Mouse (Mus musculus) hindbrain, embryonic 10.5 days (tissue): ENCODE measurements around the gene Dgkd. TPM values are rescaled to one million over a fixed set of nuclear protein-coding genes. Genes with fewer than 3 reads are reported as not detected.
A peak's percentile ranks its signal among the peaks of the same experiment; 100 is the strongest.

Experiments
- DNase-seq: peaks from one replicate; pipeline ENCODE4 v3.0.0-alpha.2; 2017; ENCODE audit warnings: low spot score
- H3K27ac ChIP-seq: fragments of 300-500 bp; sonication (generic); 2 replicates; pipeline ENCODE4 v1.5.1; 2016; ENCODE audit warnings: mild to moderate bottlenecking, moderate library complexity
- H3K27me3 ChIP-seq: fragments of 300-500 bp; sonication (generic); 2 replicates; pipeline ENCODE4 v1.6.1; 2016; ENCODE audit warnings: mild to moderate bottlenecking; ENCODE audit not compliant: poor library complexity, insufficient read depth, severe bottlenecking
- H3K36me3 ChIP-seq: fragments of 300-500 bp; sonication (generic); 2 replicates; pipeline ENCODE4 v1.6.1; 2016; ENCODE audit warnings: mild to moderate bottlenecking, moderate library complexity
- H3K4me1 ChIP-seq: fragments of 300-500 bp; sonication (generic); replicated peaks from 2 replicates; pipeline ENCODE4 v1.6.1; 2016; ENCODE audit warnings: mild to moderate bottlenecking
- H3K4me3 ChIP-seq: fragments of 300-500 bp; sonication (generic); 2 replicates; pipeline ENCODE4 v1.5.1; 2016; ENCODE audit warnings: mild to moderate bottlenecking, moderate library complexity
- H3K9me3 ChIP-seq: fragments of 300-500 bp; sonication (generic); 2 replicates; pipeline ENCODE4 v1.6.1; 2016; ENCODE audit warnings: mild to moderate bottlenecking, moderate library complexity
- WGBS: fragments of 180-500 bp; shearing (Covaris S2); methylation state at CpG from one replicate; pipeline ENCODE4 v1.1.7; 2016; 5-methylcytosine and 5-hydroxymethylcytosine counted together
- polyA plus RNA-seq: library from polyadenylated mRNA; unstranded; fragments of >200 nt; fragmentation: Nextera tagmentation; extraction: Ambion mirVana; gene quantifications from 2 replicates; pipeline ENCODE4 v1.2.1, GENCODE M21; 2016

Gene Dgkd
- polyA plus RNA-seq, 1 experiment from 2014 or later = 33.6 TPM

DNA sequence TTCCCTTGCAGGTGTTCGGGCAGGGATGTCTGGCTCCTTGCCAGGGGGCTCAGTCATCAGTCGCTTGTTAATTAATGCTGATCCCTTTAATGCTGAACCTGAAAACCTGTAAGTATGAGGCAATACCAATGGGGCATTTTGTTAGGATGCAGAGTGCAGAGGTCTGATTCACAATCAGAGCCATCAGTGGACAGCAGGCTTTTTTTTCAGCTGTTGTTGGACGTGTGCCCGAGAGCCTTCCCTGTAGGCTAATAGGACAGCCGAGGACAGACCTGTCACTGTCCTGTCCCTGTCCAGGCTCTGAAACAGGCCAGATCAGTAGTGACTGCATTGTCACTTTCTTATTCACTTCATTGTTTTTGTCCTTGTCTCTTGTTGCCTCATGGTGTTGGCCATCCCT, 76.6 kb downstream of the Dgkd start:
- H3K9me3 ChIP-seq = no peaks in the 10 kb centered on the region
- H3K27me3 ChIP-seq = no peaks in the 10 kb centered on the region
- WGBS = 90% methylated on average over 5 of the region's 5 CpGs
- no peak overlapping the region for H3K27ac ChIP-seq
- peaks cover 97% of the 10 kb centered on the region for H3K36me3 ChIP-seq
- H3K4me1 ChIP-seq = peaks cover 4% of the 10 kb centered on the region; the same call in 1 of the 2 replicates
- no peak overlapping the region for H3K4me3 ChIP-seq
- no peak for DNase-seq

DNA sequence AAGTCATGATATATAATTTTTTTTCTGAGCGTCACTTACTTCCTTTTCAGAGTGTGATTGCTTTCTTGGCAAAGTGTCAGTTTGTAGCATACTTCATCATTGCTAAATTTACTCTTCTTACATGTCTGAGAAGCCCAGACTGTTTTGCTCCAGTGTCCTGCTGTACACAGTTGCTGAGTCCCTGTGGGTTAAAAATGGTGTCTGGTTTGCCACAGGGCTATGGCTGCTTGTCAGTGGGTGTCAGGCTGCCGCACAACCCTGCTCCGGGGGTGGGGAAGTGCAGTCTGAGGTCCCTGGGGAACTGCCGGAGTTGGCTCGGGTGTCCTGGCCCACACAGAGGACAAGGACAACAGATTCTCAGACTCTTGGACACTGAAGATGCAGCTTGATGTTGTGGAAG, 80.0 kb downstream of the Dgkd start:
- Histone ChIP-seq H3K27me3 (no peaks in the 10 kb centered on the region), H3K4me1 (peaks cover 4% of the 10 kb centered on the region; the same call in 1 of the 2 replicates), H3K36me3 (peaks cover 97% of the 10 kb centered on the region), H3K9me3 (no peaks in the 10 kb centered on the region), H3K27ac (no peak overlapping the region), H3K4me3 (no peak overlapping the region)
- 85% methylated on average over 5 of the region's 5 CpGs for WGBS
- no peak for DNase-seq

DNA sequence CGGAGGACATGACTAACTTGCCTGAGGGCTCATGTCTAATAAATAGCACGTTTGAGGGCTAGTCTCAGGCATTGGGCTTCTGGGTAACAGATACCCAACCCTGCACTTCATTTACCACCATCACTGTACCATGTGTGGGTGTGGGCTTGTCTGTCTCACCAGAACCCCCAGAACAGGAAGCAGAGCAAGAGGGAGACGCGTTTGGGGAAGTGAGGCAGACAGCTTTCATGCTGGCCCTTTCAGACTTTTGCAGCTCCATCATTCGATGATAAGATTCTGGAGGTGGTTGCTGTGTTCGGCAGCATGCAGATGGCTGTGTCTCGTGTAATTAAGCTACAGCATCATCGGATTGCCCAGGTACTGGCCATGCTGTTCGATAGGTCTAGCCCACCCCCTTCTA, 82.0 kb downstream of the Dgkd start:
- no peak for DNase-seq
- no peaks in the 10 kb centered on the region for H3K27me3 ChIP-seq
- peaks cover 4% of the 10 kb centered on the region; the same call in 1 of the 2 replicates for H3K4me1 ChIP-seq
- peaks cover 98% of the 10 kb centered on the region for H3K36me3 ChIP-seq
- WGBS = 92% methylated on average over 9 of the region's 9 CpGs
- no peak overlapping the region for H3K4me3 ChIP-seq
- no peak overlapping the region for H3K27ac ChIP-seq
- H3K9me3 ChIP-seq = no peaks in the 10 kb centered on the region

DNA sequence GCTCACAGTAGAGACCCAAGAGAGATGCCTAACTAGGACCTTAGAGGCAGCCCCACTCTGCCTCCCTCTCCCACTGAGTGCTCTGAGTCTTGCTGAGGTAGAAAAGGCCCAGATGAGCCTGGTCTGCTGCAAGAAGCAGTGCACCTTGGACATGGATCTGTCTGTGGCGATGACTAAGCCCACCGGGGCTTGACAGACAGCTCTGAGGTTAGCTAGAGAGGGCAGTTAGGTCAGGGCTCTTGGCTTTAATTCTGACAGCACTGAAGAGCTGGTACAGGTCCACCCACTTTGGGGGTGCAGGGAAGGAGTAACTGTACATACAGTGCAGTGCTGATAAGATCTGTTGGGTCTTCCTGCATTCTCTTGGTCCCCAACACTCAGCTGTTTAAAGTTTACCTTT, 82.5 kb downstream of the Dgkd start:
- H3K4me3 ChIP-seq = no peak overlapping the region
- no peaks in the 10 kb centered on the region for H3K27me3 ChIP-seq
- 93% methylated on average over 2 of the region's 2 CpGs for WGBS
- peaks cover 4% of the 10 kb centered on the region; the same call in 1 of the 2 replicates for H3K4me1 ChIP-seq
- H3K9me3 ChIP-seq = no peaks in the 10 kb centered on the region
- peaks cover 98% of the 10 kb centered on the region for H3K36me3 ChIP-seq
- no peak for DNase-seq
- no peak overlapping the region for H3K27ac ChIP-seq

DNA sequence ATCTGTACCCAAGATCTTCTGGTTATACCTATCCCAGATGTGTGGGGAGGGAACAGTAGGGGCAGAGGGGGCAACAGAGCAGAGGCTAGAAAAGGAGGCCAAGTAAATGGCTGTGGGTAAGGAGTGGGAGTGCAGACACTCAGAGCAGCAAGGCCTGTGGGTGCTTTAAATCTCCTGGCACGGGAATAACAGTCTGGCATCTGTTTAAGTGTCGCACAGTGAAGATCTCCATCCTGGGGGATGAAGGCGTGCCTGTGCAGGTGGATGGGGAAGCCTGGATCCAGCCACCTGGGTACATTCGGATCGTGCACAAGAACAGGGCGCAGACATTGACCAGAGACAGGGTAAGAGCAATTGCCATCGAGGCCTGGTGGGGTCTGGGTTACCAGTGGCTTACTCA, 83.0 kb downstream of the Dgkd start:
- no peak overlapping the region for H3K4me3 ChIP-seq
- DNase-seq = no peak
- H3K27me3 ChIP-seq = no peaks in the 10 kb centered on the region
- 91% methylated on average over 7 of the region's 7 CpGs for WGBS
- H3K27ac ChIP-seq = no peak overlapping the region
- H3K9me3 ChIP-seq = no peaks in the 10 kb centered on the region
- peaks cover 98% of the 10 kb centered on the region for H3K36me3 ChIP-seq
- peaks cover 4% of the 10 kb centered on the region; the same call in 1 of the 2 replicates for H3K4me1 ChIP-seq

DNA sequence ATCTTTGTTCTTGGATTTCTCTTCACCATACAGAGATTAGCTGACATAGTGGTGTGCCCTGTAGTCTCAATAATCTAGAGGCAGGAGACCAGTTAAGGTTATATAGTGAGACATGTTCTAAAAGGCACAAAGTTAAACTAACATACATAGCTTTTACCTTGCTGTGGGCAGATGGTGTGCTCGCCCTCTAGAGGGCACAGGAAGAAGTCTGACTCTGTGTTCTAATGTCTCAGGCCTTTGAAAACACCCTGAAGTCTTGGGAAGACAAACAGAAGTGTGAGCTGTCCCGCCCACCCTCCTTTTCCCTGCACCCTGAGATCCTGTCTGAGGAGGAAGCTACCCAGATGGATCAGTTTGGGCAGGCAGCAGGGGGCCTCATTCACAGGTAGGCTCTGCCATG, 83.4 kb downstream of the Dgkd start:
- no peak overlapping the region for H3K27ac ChIP-seq
- H3K4me1 ChIP-seq = peaks cover 4% of the 10 kb centered on the region; the same call in 1 of the 2 replicates
- H3K27me3 ChIP-seq = no peaks in the 10 kb centered on the region
- DNase-seq = no peak
- 45% methylated on average over 2 of the region's 2 CpGs for WGBS
- H3K4me3 ChIP-seq = no peak overlapping the region
- peaks cover 98% of the 10 kb centered on the region for H3K36me3 ChIP-seq
- H3K9me3 ChIP-seq = no peaks in the 10 kb centered on the region

DNA sequence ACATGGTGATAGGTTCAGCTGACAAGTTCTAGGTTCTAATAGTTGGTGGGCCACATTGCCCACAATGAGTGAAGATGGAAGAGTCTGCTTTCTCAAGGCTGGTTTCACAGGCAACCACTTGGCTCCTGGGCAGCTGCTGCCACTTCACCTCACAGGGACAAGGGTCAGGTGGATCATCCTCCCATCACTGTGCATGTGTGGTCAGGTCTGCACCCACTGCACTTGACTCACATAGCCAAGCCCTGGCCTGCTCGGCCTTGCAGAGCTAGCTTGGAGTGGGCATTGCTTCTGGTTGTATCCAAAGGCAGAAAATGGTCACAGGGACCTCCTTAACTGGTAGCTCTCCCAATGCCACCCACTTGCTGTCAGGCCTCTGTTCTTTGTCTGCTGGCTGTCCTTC, 88.7 kb downstream of the Dgkd start:
- Histone ChIP-seq H3K4me3 (no peak overlapping the region), H3K27ac (no peak overlapping the region), H3K9me3 (no peaks in the 10 kb centered on the region), H3K36me3 (peaks cover 100% of the 10 kb centered on the region), H3K4me1 (no peaks in the 10 kb centered on the region), H3K27me3 (no peaks in the 10 kb centered on the region)
- 97% methylated on average over 1 of the region's 1 CpGs for WGBS
- DNase-seq = no peak

DNA sequence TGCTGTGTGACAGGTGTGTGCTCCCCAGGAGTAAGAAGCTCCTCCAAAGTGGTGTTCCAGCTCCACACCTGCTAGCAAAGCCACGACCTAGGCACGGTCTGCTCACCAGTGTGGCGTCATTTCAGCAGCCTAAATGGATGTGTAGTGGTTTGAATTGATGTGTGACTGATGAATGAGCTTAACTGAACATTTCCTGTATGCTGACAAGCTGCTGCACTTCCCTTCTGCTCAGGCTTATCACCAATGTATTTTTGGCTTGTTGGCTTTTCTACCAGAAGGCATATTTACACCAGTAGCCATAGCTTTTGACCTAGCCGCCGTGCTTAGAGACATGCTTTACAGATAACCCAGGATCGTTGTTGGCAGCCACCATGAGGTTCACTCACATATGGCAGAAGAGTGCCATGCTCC, 94.6 kb downstream of the Dgkd start:
- no peaks in the 10 kb centered on the region for H3K9me3 ChIP-seq
- no peak overlapping the region for H3K27ac ChIP-seq
- H3K4me1 ChIP-seq = no peaks in the 10 kb centered on the region
- H3K36me3 ChIP-seq = peaks cover 99% of the 10 kb centered on the region
- no peak for DNase-seq
- WGBS = 95% methylated on average over 6 of the region's 6 CpGs
- H3K27me3 ChIP-seq = no peaks in the 10 kb centered on the region
- H3K4me3 ChIP-seq = no peak overlapping the region

DNA sequence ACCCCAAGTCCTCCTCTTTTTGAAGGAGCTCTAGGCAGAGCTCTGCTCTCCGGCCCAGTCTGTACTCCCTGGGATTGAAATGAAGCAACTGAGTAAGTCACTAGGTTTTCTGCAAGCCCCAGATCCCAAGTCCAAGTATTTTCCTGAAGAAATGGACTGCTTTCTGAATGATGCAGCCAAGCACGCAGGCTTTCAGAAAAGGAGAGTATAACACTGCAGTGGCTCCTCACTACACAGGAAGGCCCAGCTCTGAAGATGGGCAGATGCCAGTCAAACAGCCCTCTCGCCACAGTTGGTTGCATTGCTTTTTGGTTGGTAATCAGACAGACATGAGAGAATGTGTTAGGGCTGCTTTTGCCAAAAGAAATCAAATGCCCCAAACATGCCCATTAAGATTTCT, 98.6 kb downstream of the Dgkd start:
- no peak overlapping the region for H3K27ac ChIP-seq
- no peak overlapping the region for H3K4me3 ChIP-seq
- H3K36me3 ChIP-seq = peaks cover 98% of the 10 kb centered on the region
- no peaks in the 10 kb centered on the region for H3K27me3 ChIP-seq
- no peak for DNase-seq
- 91% methylated on average over 3 of the region's 3 CpGs for WGBS
- H3K9me3 ChIP-seq = no peaks in the 10 kb centered on the region
- no peaks in the 10 kb centered on the region for H3K4me1 ChIP-seq

DNA sequence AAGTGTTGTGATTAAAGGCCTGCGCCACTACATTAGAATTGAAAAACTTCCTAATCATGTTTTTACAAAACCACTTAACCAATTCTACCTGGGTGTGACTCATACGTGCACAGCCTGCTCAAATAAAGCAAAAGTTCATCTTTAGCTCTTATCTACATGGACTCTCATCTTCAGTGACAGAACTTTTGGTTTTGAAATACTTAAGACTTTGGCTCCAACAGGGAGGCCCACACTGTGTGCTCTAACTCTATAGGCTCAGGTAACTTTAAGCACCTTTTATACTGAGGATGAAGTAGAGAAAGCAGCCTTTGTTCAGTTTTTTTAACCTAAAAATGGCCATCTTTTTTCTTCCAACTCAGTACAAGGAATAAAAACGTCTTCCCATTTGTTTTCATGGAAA, 100.0 kb downstream of the Dgkd start:
- H3K27me3 ChIP-seq = no peaks in the 10 kb centered on the region
- peaks cover 96% of the 10 kb centered on the region for H3K36me3 ChIP-seq
- DNase-seq = no peak
- no peak overlapping the region for H3K27ac ChIP-seq
- no peak overlapping the region for H3K4me3 ChIP-seq
- no peaks in the 10 kb centered on the region for H3K9me3 ChIP-seq
- WGBS = 83% methylated on average over 3 of the region's 3 CpGs
- no peaks in the 10 kb centered on the region for H3K4me1 ChIP-seq

DNA sequence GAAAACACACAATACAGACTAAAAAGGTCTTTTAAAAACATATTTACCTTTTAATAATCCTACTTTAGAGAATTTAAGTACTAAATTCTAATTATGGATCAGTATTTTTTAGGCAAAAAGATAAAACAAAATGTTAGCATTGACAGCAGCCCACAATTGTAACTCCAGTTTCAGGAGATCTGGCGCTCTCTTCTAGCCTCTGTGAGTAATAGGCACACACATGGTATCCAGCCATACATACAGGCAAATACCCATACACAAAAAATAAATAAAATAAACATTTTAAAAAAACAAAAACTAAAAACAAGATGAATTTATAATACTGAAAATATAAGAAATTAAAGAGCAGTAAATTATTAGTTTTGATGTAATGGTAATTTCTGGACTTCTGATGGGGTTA, 105.8 kb downstream of the Dgkd start:
- no peaks in the 10 kb centered on the region for H3K27me3 ChIP-seq
- 92% methylated on average over 1 of the region's 1 CpGs for WGBS

DNA sequence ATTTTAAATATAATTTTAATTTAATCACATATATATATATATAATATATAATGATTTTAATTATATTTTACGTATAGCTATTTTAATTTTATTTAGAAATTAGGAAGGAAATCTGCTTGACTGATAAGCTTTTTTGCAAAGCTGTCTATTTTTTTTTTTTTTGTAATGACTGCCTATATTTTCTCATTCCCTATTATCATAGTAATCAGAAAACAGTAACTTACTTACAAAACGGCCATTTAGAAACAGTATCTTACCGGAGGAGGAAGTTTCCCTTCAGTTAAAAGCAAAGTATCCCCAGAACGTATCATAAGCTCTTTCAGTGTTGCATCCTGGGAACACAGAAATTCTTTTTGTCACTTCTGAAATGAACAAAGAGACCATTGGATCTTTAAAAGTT, 106.4 kb downstream of the Dgkd start:
- Histone ChIP-seq H3K4me3 (no peak overlapping the region), H3K27ac (no peak overlapping the region; the same call in 1 of the 2 replicates), H3K9me3 (no peaks in the 10 kb centered on the region), H3K4me1 (peaks cover 9% of the 10 kb centered on the region; the same call in 1 of the 2 replicates), H3K36me3 (peaks cover 74% of the 10 kb centered on the region), H3K27me3 (no peaks in the 10 kb centered on the region)
- WGBS = 85% methylated on average over 4 of the region's 4 CpGs
- no peak for DNase-seq

More for the DNA sequence above, 105.8 kb downstream of the Dgkd start:
- DNase-seq = no peak
- Histone ChIP-seq H3K27ac (no peak overlapping the region), H3K4me1 (peaks cover 9% of the 10 kb centered on the region; the same call in 1 of the 2 replicates), H3K36me3 (peaks cover 74% of the 10 kb centered on the region), H3K9me3 (no peaks in the 10 kb centered on the region), H3K4me3 (no peak overlapping the region)

DNA sequence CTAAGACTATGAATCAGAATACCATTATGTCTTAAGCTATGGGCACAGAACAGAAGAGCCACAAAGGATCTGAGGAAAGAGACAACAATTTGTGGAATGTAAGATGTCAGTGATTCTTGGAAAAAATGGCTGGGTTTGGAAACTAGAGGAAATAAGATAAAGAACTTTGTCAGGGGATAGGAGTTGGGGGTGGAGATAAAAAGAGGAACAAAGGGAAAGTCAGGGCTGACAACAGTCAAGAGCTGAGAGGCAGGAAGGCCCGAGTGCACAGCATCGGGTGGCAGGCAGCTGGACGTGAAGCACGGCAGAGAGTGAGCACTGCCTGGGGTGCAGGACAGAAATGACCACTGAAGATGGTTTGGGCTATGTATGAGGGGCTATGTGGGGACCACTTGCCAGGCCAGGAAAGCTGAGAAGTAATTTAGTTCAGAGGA, 106.9 kb downstream of the Dgkd start:
- no peak for DNase-seq
- H3K27me3 ChIP-seq = no peaks in the 10 kb centered on the region
- peaks cover 75% of the 10 kb centered on the region for H3K36me3 ChIP-seq
- H3K4me1 ChIP-seq = peaks cover 9% of the 10 kb centered on the region; the same call in 1 of the 2 replicates
- no peaks in the 10 kb centered on the region for H3K9me3 ChIP-seq
- H3K27ac ChIP-seq = peak overlapping the region; percentile 50; the same call in 1 of the 2 replicates
- H3K4me3 ChIP-seq = no peak overlapping the region
- WGBS = 35% methylated on average over 4 of the region's 4 CpGs

DNA sequence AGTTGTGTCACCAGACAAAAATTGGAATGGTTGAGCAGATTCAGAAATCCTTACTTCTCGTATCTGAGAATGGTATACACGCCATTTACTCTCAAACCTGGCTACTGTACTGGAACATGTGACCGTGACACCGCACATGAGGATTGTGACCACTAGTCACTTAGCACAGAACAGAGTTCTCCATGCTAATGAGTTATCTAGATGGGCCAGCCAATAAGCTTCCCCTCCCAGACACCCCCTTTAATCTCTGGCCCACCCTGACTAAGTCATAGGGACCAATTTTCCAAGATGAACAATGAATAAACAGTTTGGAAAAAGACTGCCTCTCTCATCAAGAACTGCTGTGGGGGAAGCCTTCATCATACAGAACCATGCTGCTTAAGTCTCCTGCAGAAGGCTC, 107.7 kb downstream of the Dgkd start:
- DNase-seq = no peak
- Histone ChIP-seq H3K4me1 (peaks cover 9% of the 10 kb centered on the region; the same call in 1 of the 2 replicates), H3K9me3 (no peaks in the 10 kb centered on the region), H3K36me3 (peaks cover 72% of the 10 kb centered on the region), H3K27me3 (no peaks in the 10 kb centered on the region), H3K27ac (no peak overlapping the region; the same call in 1 of the 2 replicates), H3K4me3 (no peak overlapping the region)
- WGBS = 97% methylated on average over 4 of the region's 4 CpGs
